Mouse (Mus musculus) brain, embryonic 14.5 days (tissue): ENCODE measurements around the gene Kif27.

Source experiments
- CTCF ChIP-seq: fragments of 200-500 bp; IDR thresholded peaks from 2 replicates; pipeline ENCODE4 v1.5.1; 2012; ENCODE audit warnings: inconsistent platforms, mild to moderate bottlenecking, moderate library complexity, borderline replicate concordance; ENCODE audit not compliant: insufficient read depth, insufficient read length; ENCODE audit errors: extremely low read depth
- POLR2A ChIP-seq: fragments of 200-500 bp; IDR thresholded peaks from 2 replicates; pipeline ENCODE4 v1.6.1; 2012; ENCODE audit warnings: mild to moderate bottlenecking, inconsistent platforms, borderline replicate concordance; ENCODE audit not compliant: poor library complexity, insufficient read depth, insufficient read length, severe bottlenecking; ENCODE audit errors: extremely low read depth

DNA sequence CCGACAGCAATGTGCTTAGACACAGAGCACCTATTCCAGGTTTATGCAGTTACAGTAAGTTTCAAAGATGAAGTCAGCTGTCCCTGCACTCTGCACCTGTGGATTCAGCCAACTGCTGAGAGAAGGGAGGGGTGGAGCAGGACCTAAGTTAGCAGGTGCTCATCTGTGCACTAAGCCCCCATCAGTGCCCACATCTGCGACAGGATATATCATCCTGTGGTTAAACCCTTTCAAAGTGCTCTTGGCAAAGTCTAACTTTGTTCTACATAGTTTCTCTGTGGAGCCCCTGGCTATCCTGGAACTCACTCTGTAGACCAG is 14.2 kb upstream of the Kif27 start:
- no peak for TF ChIP-seq POLR2A
- no peak for TF ChIP-seq CTCF
